Mouse (Mus musculus) olfactory bulb, adult 2 months (tissue): ENCODE data around the gene Tmem44. TPM values are rescaled to one million over a fixed set of nuclear protein-coding genes. Genes with fewer than 3 reads are reported as not detected.

Experiments used
- H3K27ac ChIP-seq: fragments of 200-500 bp; 2 replicates; pipeline ENCODE4 v1.5.1; 2012; ENCODE audit warnings: low read depth, low read length; ENCODE audit not compliant: insufficient read depth
- H3K4me1 ChIP-seq: fragments of 200-500 bp; 2 replicates; pipeline ENCODE4 v1.6.1; 2012; ENCODE audit warnings: low read length; ENCODE audit not compliant: control insufficient read depth, insufficient read depth
- H3K4me3 ChIP-seq: fragments of 200-500 bp; 2 replicates; pipeline ENCODE4 v1.5.1; 2012; ENCODE audit warnings: mild to moderate bottlenecking, low read depth, low read length, moderate library complexity; ENCODE audit not compliant: insufficient read depth
- CTCF ChIP-seq: fragments of 200-500 bp; IDR thresholded peaks from 2 replicates; pipeline ENCODE4 v1.5.1; 2012; ENCODE audit warnings: low read depth, mild to moderate bottlenecking, low read length, moderate library complexity; ENCODE audit not compliant: insufficient read depth
- POLR2A ChIP-seq: fragments of 200-500 bp; IDR thresholded peaks from 2 replicates; pipeline ENCODE4 v1.6.1; 2012; ENCODE audit warnings: mild to moderate bottlenecking, low read depth, low read length, moderate library complexity; ENCODE audit not compliant: insufficient read depth
- WGBS: fragments of 180-500 bp; shearing (Covaris S2); methylation state at CpG from one replicate; pipeline ENCODE4 v1.1.7; 2018; 5-methylcytosine and 5-hydroxymethylcytosine counted together
- polyA plus RNA-seq: library from polyadenylated mRNA; stranded (reverse); fragments of >200 nt; gene quantifications from 2 replicates; pipeline ENCODE4 v1.2.4, GENCODE M21; 2012; ENCODE audit warnings: low replicate concordance; ENCODE audit not compliant: missing spikeins, insufficient read depth, insufficient read length

Gene Tmem44
- not detected in 2 replicates for polyA plus RNA-seq

GRCm38 (mm10) chr16:30550748-30551192 is at the start of gene Tmem44:
Gene Tmem44 (minus strand): TSS chr16:30550842.
- 9% methylated on average over 14 of the region's 14 CpGs for WGBS
- no peak for TF ChIP-seq POLR2A
- no peak for TF ChIP-seq CTCF
- Histone ChIP-seq H3K4me1 (peaks cover 13% of the 10 kb centered on the region), H3K27ac (no peak within 1 kb of the TSS), H3K4me3 (peak within 1 kb of the TSS; percentile 64)

DNA sequence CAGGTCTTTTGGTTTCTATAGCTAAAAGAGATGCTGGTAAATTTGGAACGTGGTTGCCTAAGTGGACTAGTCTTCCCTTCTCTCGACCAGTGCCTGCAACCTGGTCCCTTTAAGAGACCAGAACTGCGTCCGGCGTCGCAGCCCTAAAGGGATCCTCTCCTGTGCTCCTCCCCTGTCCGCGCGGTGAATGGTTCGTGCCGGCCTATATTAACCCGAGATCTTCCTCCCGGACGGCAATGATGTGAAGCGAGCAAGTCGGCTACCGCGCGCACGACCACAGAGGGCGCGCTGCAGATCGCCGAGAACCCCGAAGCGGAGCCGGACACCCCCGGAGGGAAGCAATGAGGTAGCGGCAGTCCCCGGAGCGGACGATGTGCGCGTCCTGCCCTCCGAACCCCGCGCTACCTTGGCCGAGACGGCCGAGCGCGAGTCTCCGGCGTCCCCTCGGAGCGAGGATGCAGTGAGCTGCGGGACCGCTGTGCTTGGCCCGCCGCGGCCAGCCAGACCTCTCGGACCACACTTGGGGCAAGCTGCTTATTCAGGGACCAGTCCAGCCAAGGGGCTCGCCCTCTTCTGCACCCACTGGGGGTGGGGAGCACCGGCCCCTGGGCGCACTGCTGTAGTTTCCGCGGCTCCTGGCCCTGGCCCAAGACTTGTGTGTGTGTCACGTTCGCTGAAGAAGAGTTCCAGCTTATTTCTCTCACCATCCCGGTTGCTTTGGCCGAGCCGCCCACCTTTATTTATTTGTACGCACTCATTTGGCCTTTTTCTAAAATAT is 49.0 kb upstream of the Tmem44 start, which contains the start of gene Fam43a:
Gene Fam43a, plus strand, starts transcription at position 233 of the 778 bp plus-strand sequence.
- TF ChIP-seq POLR2A: peak; percentile 94
- peak; percentile 30; the same call in 1 of the 2 replicates for TF ChIP-seq CTCF
- WGBS: under 1% methylated on average over 63 of the region's 63 CpGs
- H3K4me1 ChIP-seq: peaks cover 41% of the 10 kb centered on the region

GRCm38 (mm10) chr16:30596959-30597681 is 46.5 kb upstream of the Tmem44 start:
- H3K4me3 ChIP-seq: peak overlapping the region; percentile 39
- TF ChIP-seq POLR2A: no peak
- peak; percentile 87 for TF ChIP-seq CTCF
- H3K4me1 ChIP-seq: peaks cover 24% of the 10 kb centered on the region
- 5% methylated on average over 16 of the region's 16 CpGs for WGBS
- H3K27ac ChIP-seq: no peak overlapping the region

More for the DNA sequence above, 49.0 kb upstream of the Tmem44 start, which contains the start of gene Fam43a:
- Histone ChIP-seq H3K4me3 (peak within 1 kb of the TSS; percentile 80), H3K27ac (peak within 1 kb of the TSS; percentile 82)

DNA sequence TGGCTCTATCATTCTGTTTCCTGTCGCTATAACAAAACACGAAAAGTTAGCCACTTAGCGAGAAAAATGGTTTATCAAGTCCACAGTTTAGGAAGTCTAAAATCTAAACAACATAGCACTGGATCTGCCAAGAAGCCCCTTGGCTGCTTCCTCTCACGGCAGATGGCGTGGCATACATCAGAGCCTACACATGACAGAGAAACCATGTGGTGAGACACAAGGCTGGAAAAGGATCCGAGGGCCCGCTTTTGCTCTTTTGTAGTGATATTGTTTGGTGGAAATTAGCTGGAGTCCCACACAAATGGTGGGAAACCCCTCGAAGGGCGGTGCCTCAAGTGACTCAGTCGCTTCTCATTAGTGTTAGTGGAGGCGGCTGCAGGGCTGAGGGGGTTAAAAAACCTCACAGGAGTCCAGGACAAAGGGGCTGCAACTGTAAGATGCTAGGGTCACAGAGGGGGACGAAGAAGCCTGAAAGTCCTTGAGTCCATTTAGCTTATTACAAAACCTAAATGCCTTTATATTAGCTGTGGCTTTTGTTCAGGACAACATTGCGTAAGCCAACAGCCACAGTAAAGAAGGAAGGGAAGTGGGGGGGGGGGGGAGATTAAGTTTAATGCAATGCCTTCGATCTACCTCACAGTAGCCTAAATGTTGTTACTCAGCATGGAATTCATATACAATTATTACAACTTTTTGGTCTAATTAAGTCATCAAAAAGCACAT is 45.4 kb upstream of the Tmem44 start:
- WGBS: 51% methylated on average over 14 of the region's 14 CpGs
- no peak for TF ChIP-seq POLR2A
- no peak for TF ChIP-seq CTCF
- Histone ChIP-seq H3K4me3 (no peak overlapping the region), H3K4me1 (peaks cover 13% of the 10 kb centered on the region), H3K27ac (no peak overlapping the region)

DNA sequence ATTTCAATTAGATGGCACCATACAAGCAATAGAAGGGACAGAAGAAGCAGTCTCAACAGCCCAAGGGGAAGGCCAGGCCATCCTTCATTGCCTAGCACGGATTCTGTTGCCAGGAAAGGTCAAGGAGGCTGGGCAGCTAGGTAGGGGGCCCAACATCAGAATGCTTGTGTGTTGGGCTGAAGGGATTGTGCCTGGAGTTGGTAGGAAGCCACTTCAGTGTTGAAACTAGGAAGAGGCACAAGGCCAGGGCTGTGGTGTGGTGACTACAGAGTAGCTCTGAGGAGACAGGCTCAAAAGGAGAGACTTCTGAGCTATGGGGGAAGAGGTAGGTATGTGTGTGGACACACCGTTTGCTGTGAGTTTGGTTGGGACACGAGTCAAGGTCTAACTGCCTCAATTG is 44.7 kb upstream of the Tmem44 start:
- H3K4me1 ChIP-seq: peaks cover 7% of the 10 kb centered on the region
- 72% methylated on average over 3 of the region's 3 CpGs for WGBS
- H3K27ac ChIP-seq: no peak overlapping the region
- TF ChIP-seq CTCF (no peak), POLR2A (no peak)
- no peak overlapping the region for H3K4me3 ChIP-seq

DNA sequence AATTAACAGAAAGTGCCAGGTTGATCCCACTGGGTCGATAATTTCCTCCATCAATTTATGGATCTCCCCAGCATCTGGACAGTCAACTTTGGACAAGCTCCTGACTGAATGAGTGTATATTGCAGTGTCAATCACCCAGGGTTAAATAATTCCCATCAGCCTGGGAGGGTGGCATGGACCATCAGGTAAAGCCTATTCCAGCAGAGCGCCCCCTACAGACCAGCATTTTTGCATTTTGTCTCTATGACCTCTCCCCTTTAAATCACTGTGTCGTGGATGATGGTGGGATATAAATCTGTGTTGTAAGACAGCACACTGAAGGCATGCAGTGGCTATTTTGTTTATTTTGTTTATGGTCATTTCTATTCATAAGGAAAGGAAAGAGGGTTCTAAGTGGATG is 41.3 kb upstream of the Tmem44 start:
- Histone ChIP-seq H3K4me1 (peaks cover 3% of the 10 kb centered on the region), H3K4me3 (no peak overlapping the region), H3K27ac (no peak overlapping the region)
- TF ChIP-seq POLR2A: no peak
- no peak for TF ChIP-seq CTCF
- WGBS: 44% methylated on average over 3 of the region's 3 CpGs

DNA sequence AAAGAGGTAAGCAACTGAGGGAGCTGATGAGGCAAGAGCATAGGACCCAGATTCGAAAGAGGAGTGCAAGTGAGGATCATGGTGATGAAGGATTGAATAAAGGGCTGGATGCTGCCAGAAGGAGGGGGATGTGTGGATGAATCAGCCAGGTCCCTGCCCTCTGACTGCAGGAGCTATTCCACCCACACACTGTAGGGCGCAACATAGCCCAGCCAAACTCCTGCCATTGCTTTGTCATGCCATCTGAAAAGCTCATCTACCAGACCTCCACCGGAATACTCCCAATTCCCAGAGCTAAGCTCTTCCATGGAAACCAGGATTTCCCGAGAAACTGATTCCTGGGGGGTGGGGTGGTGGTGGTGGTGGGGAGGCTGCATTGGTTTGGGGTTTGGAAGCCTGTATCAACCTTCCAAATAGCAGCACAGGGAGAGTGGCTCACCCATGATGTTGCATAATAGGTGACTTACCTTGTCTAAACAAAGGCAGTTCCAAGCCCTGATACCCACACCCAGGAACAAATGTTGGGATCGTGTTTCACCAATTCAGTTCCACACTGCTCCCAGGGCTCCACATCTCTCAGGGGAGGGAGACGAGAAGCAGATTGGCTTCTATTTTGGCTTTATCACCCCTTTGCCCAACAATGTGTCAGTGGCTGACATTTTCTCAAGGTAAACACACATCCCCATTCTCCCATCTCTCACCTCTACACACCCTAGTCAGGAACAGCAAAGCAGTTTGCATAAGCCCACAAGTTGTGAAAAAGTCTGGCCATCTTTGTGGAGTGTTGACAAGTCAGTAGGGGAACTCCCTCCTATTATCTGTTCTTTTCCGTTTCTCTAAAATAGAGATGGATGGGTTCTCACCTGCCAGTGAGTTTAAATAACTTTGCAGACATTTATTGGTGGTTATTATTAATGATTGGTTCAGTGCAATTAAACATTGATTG is 39.9 kb upstream of the Tmem44 start:
- Histone ChIP-seq H3K27ac (no peak overlapping the region), H3K4me1 (0 out of 2 replicates have a peak, but pooled peaks cover 3% of the 10 kb centered on the region), H3K4me3 (no peak overlapping the region)
- no peak for TF ChIP-seq CTCF
- 34% methylated on average over 7 of the region's 7 CpGs for WGBS
